Mouse (Mus musculus): ENCODE results near the gene Gm28360. TPM values are rescaled to one million over a fixed set of nuclear protein-coding genes. Genes with fewer than 3 reads are reported as not detected.
"Not testable (repeated sequence)": the region's sequence is repeated elsewhere in the genome, so short reads cannot be mapped to it uniquely, and the experiment has no call there.

The Gm28360 gene
- not detected in 2 replicates for polyA plus RNA-seq (2015; fragmentation: Nextera tagmentation; extraction: Ambion mirVana)

DNA sequence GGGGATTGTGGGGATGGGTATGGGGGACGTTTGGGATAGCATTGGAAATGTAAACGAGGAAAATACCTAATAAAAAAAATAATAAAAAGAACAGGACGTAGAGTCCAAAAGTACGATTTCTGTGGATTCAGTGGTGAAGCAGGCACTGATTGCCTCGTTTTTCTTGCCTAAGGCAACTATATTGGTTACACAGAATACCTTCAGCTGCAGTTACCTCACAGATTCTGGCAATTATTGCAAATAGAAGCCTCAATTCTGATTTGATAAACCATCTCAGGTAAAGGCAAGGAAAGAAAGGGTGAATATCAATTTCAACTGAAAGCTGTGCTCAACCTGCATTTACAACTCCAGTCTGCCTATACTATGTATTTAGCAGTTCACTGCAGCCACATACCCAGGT, at the start of gene Gm28360:
Gene Gm28360 (plus strand): TSS at position 301 of the 400 bp plus-strand sequence.
- not testable (repeated sequence) for H3K27me3 ChIP-seq (replicated peaks); H3K36me3 ChIP-seq; H3K9me3 ChIP-seq (replicated peaks); H3K27ac ChIP-seq (replicated peaks); H3K4me1 ChIP-seq; H3K4me3 ChIP-seq (replicated peaks); H3K9ac ChIP-seq (replicated peaks); H3K4me2 ChIP-seq; ATAC-seq (ENCODE audit: low FRiP score)
- 64% methylated on average over 5 of the region's 5 CpGs for WGBS

DNA sequence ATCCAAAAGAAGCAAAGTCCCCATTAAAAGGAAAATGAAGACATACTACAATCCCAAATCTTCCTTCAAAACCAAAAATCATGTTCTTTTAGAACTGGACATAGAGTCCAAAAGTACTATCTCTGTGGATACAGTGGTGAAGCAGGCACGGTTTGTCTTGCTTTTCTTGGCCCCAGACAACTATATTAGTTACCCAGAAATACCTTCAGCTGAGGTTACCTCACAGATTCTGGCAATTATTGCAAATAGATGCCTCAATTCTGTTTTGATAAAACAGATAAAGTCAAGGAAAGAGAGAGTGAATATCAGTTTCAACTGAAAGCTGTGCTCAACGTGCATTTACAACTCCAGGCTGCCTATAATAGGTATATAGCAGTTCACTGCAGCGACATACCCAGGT, 49.0 kb upstream of the Gm28360 start, which contains the start of gene B020011L13Rik:
Gene B020011L13Rik (plus strand): TSS at position 301 of the 400 bp plus-strand sequence.
- not testable (repeated sequence) for H3K4me1 ChIP-seq; H3K4me3 ChIP-seq (replicated peaks); ATAC-seq (ENCODE audit: low FRiP score); H3K9me3 ChIP-seq (replicated peaks); H3K27ac ChIP-seq (replicated peaks); H3K36me3 ChIP-seq; H3K9ac ChIP-seq (replicated peaks); H3K27me3 ChIP-seq (replicated peaks); H3K4me2 ChIP-seq
- 67% methylated on average over 3 of the region's 3 CpGs for WGBS

DNA sequence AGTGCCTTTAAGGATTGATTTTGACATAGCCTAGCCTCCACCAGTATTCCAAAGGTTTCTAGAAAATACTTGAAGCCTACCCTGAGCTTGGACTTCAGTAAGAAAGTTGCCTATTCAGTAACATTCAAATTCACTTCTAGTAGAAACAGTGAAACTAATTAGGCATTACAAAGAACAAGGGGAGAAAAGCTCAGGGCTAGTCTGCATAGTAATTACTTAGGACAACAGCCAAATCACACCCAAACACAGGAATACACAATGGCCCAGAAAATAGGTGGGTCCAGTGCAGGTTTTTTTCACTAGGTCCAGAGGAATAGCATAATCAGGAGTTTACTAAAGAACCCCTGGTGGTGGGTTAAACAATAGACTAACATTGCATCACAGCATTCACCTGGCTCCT, 13.6 kb upstream of the Gm28360 start:
- ATAC-seq (ENCODE audit: low FRiP score); H3K9ac ChIP-seq (replicated peaks); H3K27me3 ChIP-seq (replicated peaks); H3K4me1 ChIP-seq; H3K27ac ChIP-seq (replicated peaks); H3K9me3 ChIP-seq (replicated peaks); H3K4me3 ChIP-seq (replicated peaks); H3K36me3 ChIP-seq; H3K4me2 ChIP-seq: not testable (repeated sequence)

DNA sequence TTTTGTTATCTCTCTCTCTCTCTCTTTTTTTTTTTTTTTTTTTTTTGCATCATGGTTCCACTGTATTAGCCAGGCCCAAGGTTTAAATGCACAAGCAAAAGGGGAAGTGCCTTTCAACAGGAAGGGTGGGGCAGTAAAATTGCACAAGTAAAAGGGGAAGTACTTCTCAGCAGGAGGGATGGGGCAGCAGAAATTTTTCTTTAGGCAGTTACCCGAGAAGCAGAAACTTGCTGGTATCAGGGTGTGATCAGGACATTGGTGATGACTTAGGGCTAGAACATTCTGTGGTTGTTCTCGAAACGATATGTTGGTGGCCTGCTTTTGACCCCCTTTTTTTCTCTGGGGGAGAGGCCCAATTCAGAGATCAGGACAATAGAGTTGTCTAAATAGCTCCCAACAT, 21.8 kb downstream of the Gm28360 start:
- H3K27ac ChIP-seq (replicated peaks); H3K4me2 ChIP-seq; ATAC-seq (ENCODE audit: low FRiP score); H3K4me1 ChIP-seq; H3K4me3 ChIP-seq (replicated peaks); H3K9me3 ChIP-seq (replicated peaks); H3K9ac ChIP-seq (replicated peaks); H3K36me3 ChIP-seq; H3K27me3 ChIP-seq (replicated peaks): not testable (repeated sequence)
- 89% methylated on average over 3 of the region's 3 CpGs for WGBS

Other genes with a start within 250 kb of the Gm28360 start
- gene Gm28363, start 132.9 kb upstream of the Gm28360 start, polyA plus RNA-seq (2015; fragmentation: Nextera tagmentation; extraction: Ambion mirVana) = not detected in 2 replicates
- gene B020011L13Rik, start 48.9 kb upstream of the Gm28360 start, polyA plus RNA-seq (2015; fragmentation: Nextera tagmentation; extraction: Ambion mirVana) = not detected in 2 replicates
- not detected in 2 replicates for gene Gm28168, start 97.9 kb downstream of the Gm28360 start, polyA plus RNA-seq (2015; fragmentation: Nextera tagmentation; extraction: Ambion mirVana)
- not detected in 2 replicates for gene Gm7145, start 135.9 kb downstream of the Gm28360 start, polyA plus RNA-seq (2015; fragmentation: Nextera tagmentation; extraction: Ambion mirVana)

Data from neural tube, embryonic 15.5 days (tissue).